Mouse (Mus musculus): ENCODE results near the gene Rab5a. TPM values are rescaled to one million over a fixed set of nuclear protein-coding genes. Genes with fewer than 3 reads are reported as not detected.

Gene Rab5a
- total and polyA plus RNA-seq, 3 experiments: 10.9 to 55.5 (median 48.5) TPM

DNA sequence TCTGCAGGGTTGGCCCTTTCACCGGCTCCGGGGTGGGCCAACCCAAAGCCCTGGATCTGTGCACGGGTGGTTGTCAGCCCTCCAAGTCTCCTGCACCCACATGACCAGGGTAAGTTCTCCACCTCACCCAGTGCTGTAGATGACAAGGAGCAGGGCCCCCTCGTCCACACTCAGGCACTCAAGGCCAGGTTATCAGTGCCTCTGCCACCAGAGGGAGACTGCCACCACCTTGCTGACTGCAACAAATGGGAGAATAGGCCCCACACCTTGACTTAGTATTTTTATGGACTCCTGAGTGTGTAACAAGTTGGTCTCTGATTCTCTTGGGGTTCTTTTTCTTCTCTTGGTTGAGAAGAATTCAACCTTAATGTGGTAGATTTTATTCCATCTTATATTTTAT, 13.5 kb upstream of the Rab5a start:
- intact Hi-C loops (cut with DNase I): no loop called here
- Histone ChIP-seq H3K4me1 (ENCODE audit: control insufficient read depth, insufficient read depth, low read length) (peaks cover 2% of the 10 kb centered on the region; the same call in 1 of the 2 replicates), H3K36me3 (ENCODE audit: control insufficient read depth, insufficient read depth, low read length) (no peaks in the 10 kb centered on the region), H3K27me3 (ENCODE audit: control insufficient read depth, insufficient read depth, low read length) (no peaks in the 10 kb centered on the region), H3K27ac (no peak overlapping the region), H3K79me2 (replicated peaks; ENCODE audit: control insufficient read depth, insufficient read depth, low read length) (no peaks in the 10 kb centered on the region), H3K9ac (ENCODE audit: low read depth, low read length) (no peak overlapping the region), H3K4me3 (no peak overlapping the region)
- DNase-seq: no peak
- peak; percentile 53 for TF ChIP-seq CTCF (IDR thresholded peaks at IDR 0.05)
- TF ChIP-seq POLR2A (IDR thresholded peaks at IDR 0.05; ENCODE audit: insufficient read depth, low read depth, low read length): no peak
- no peak for TF ChIP-seq EP300 (IDR thresholded peaks at IDR 0.05; ENCODE audit: insufficient read depth, low read depth, low read length)
- WGBS: 51% methylated on average over 4 of the region's 4 CpGs

GRCm38 (mm10) chr17:53468697-53469096, 10.3 kb upstream of the Rab5a start:
- TF ChIP-seq POLR2A (IDR thresholded peaks at IDR 0.05; ENCODE audit: insufficient read depth, low read depth, low read length) (no peak), EP300 (IDR thresholded peaks at IDR 0.05; ENCODE audit: insufficient read depth, low read depth, low read length) (no peak), CTCF (IDR thresholded peaks at IDR 0.05) (no peak)
- intact Hi-C loops (cut with DNase I): no loop called here
- Histone ChIP-seq H3K4me3 (no peak overlapping the region), H3K79me2 (replicated peaks; ENCODE audit: control insufficient read depth, insufficient read depth, low read length) (no peaks in the 10 kb centered on the region), H3K27ac (no peak overlapping the region), H3K4me1 (ENCODE audit: control insufficient read depth, insufficient read depth, low read length) (no peaks in the 10 kb centered on the region), H3K36me3 (ENCODE audit: control insufficient read depth, insufficient read depth, low read length) (no peaks in the 10 kb centered on the region), H3K27me3 (ENCODE audit: control insufficient read depth, insufficient read depth, low read length) (no peaks in the 10 kb centered on the region), H3K9ac (ENCODE audit: low read depth, low read length) (no peak overlapping the region)
- no peak for DNase-seq

DNA sequence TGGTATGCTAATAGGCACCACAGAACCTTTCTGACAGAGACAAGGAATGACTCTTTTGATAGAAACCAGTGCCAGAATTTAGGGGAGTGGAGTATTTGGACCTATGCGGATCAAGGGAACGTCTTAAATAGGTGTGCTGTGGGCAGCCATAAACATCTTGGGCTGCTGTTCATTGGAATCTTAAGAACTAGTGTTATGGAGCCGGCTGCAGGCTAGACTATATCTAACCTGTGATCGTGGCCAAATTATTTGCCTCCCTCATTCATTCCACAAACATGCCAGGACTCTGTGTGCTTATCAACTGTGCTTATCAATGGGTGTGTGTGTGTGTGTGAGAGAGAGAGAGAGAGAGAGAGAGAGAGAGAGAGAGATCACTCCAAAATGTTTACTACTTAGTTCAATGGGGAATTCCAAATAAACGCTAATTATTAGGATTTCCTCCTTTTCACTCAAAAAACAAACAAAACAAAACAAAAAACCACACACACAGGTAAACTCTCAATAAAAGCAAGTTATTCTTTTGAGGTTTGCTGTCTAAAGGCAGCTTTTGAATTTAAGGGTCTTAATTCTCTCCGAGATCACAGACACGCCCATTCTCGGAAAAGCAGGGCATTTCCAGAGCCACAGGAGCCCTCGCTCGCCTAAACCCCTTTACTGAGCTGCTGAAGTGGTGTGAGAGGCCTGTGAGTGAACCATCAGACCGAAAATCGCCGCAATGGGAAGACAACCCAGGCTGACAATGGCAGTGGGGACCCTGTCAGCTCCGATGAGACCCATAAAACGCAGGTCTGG, 772 bp upstream of the Rab5a start:
- Histone ChIP-seq H3K9ac (ENCODE audit: low read depth, low read length) (peak overlapping the region; percentile 92), H3K79me2 (replicated peaks; ENCODE audit: control insufficient read depth, insufficient read depth, low read length) (no peaks in the 10 kb centered on the region; the same call in none of the 2 replicates), H3K27me3 (ENCODE audit: control insufficient read depth, insufficient read depth, low read length) (no peaks in the 10 kb centered on the region), H3K27ac (peak overlapping the region; percentile 99), H3K4me1 (ENCODE audit: control insufficient read depth, insufficient read depth, low read length) (peaks cover 7% of the 10 kb centered on the region), H3K4me3 (peak overlapping the region; percentile 97), H3K36me3 (ENCODE audit: control insufficient read depth, insufficient read depth, low read length) (peaks cover 15% of the 10 kb centered on the region)
- no peak for DNase-seq
- intact Hi-C loops (cut with DNase I): loop anchor here (2.0 kb wide), 2 partner anchors 15 to 211 kb away; partner anchors contain the start of genes Efhb and Sgo1
- WGBS: 7% methylated on average over 15 of the region's 15 CpGs
- no peak for TF ChIP-seq CTCF (IDR thresholded peaks at IDR 0.05)
- no peak for TF ChIP-seq POLR2A (IDR thresholded peaks at IDR 0.05; ENCODE audit: insufficient read depth, low read depth, low read length)
- TF ChIP-seq EP300 (IDR thresholded peaks at IDR 0.05; ENCODE audit: insufficient read depth, low read depth, low read length): no peak

- H3K9ac ChIP-seq (ENCODE audit: low read depth, low read length): peak overlapping the region; percentile 83
- H3K79me2 ChIP-seq (replicated peaks; ENCODE audit: control insufficient read depth, insufficient read depth, low read length): no peaks in the 10 kb centered on the region; the same call in none of the 2 replicates
- WGBS: under 1% methylated on average over 33 of the region's 33 CpGs
- H3K4me1 ChIP-seq (ENCODE audit: control insufficient read depth, insufficient read depth, low read length): peaks cover 7% of the 10 kb centered on the region
- no peaks in the 10 kb centered on the region for H3K27me3 ChIP-seq (ENCODE audit: control insufficient read depth, insufficient read depth, low read length)
- DNase-seq: no peak
- TF ChIP-seq EP300 (IDR thresholded peaks at IDR 0.05; ENCODE audit: insufficient read depth, low read depth, low read length): no peak
- no peak for TF ChIP-seq POLR2A (IDR thresholded peaks at IDR 0.05; ENCODE audit: insufficient read depth, low read depth, low read length)
- TF ChIP-seq CTCF (IDR thresholded peaks at IDR 0.05): peak; percentile 42
- H3K27ac ChIP-seq: peak overlapping the region; percentile 99
- peak overlapping the region; percentile 97 for H3K4me3 ChIP-seq
- intact Hi-C loops (cut with DNase I): loop anchor here (1.0 to 2.0 kb wide), 3 partner anchors 17 to 209 kb away; partner anchors contain the start of genes Efhb and Sgo1
- H3K36me3 ChIP-seq (ENCODE audit: control insufficient read depth, insufficient read depth, low read length): peaks cover 23% of the 10 kb centered on the region
Observed at GRCm38 (mm10) chr17:53479604-53480041, 589 bp downstream of the Rab5a start.

- TF ChIP-seq POLR2A (IDR thresholded peaks at IDR 0.05; ENCODE audit: insufficient read depth, low read depth, low read length) (no peak), EP300 (IDR thresholded peaks at IDR 0.05; ENCODE audit: insufficient read depth, low read depth, low read length) (no peak), CTCF (IDR thresholded peaks at IDR 0.05) (no peak)
- no peak for DNase-seq
- Histone ChIP-seq H3K36me3 (ENCODE audit: control insufficient read depth, insufficient read depth, low read length) (peaks cover 26% of the 10 kb centered on the region), H3K27ac (peak overlapping the region; percentile 99; the same call in 1 of the 2 replicates), H3K4me1 (ENCODE audit: control insufficient read depth, insufficient read depth, low read length) (peaks cover 7% of the 10 kb centered on the region), H3K27me3 (ENCODE audit: control insufficient read depth, insufficient read depth, low read length) (no peaks in the 10 kb centered on the region), H3K79me2 (replicated peaks; ENCODE audit: control insufficient read depth, insufficient read depth, low read length) (no peaks in the 10 kb centered on the region; the same call in none of the 2 replicates), H3K4me3 (peak overlapping the region; percentile 97), H3K9ac (ENCODE audit: low read depth, low read length) (peak overlapping the region; percentile 43)
- WGBS: 21% methylated on average over 7 of the region's 7 CpGs
- intact Hi-C loops (cut with DNase I): no loop called here
Observed at GRCm38 (mm10) chr17:53480433-53480832, 1.4 kb downstream of the Rab5a start.

Data from heart, adult 2 months (tissue).